Mouse (Mus musculus) adrenal gland, adult 8-10 months (tissue): Measurements from ENCODE around the gene Cluh. TPM values are rescaled to one million over a fixed set of nuclear protein-coding genes. Genes with fewer than 3 reads are reported as not detected.

Experiments used
- DNase-seq: peaks from one replicate; pipeline ENCODE4 v3.0.0; 2022
- total RNA-seq, 4 experiments: library from RNA; stranded (reverse); gene quantifications; 2 replicates each; pipeline ENCODE4 v1.2.4; 2022

Cluh gene
- total RNA-seq, 4 experiments from 2014 or later, result 198 to 241 (median 220) TPM

- DNase-seq, result no peak
Measured at GRCm38 (mm10) chr11:74675156-74675555, 25.9 kb downstream of the Cluh start.

GRCm38 (mm10) chr11:74692151-74692550 is 42.9 kb downstream of the Cluh start:
- DNase-seq, result no peak

GRCm38 (mm10) chr11:74699505-74699904 is 50.2 kb downstream of the Cluh start:
- no peak for DNase-seq

- no peak for DNase-seq
Measured at GRCm38 (mm10) chr11:74704068-74704467, 54.8 kb downstream of the Cluh start.

- DNase-seq, result no peak
Measured at GRCm38 (mm10) chr11:74708781-74709180, 59.5 kb downstream of the Cluh start.

- DNase-seq, result no peak
Measured at GRCm38 (mm10) chr11:74710671-74711070, 61.4 kb downstream of the Cluh start.

- no peak for DNase-seq
Measured at GRCm38 (mm10) chr11:74715971-74716525, 66.8 kb downstream of the Cluh start.

Other genes with a start within 250 kb of the Cluh start
- 10 to 100 TPM in 2 of 4 experiments, 1 to 10 TPM in 2; 8.2 to 19.6 (median 12.7) TPM for gene Rap1gap2, start 38.6 kb upstream of the Cluh start, total RNA-seq
- gene Ccdc92b, start 29.9 kb upstream of the Cluh start, total RNA-seq, result 1 to 10 TPM; 3.9 to 7.0 (median 4.5) TPM
- gene Pafah1b1, start 75.2 kb downstream of the Cluh start, total RNA-seq, result 100 to 1,000 TPM; 124 to 194 (median 185) TPM
- 10 to 100 TPM; 31.9 to 36.6 (median 33.9) TPM for gene Mettl16, start 121.3 kb downstream of the Cluh start, total RNA-seq
- gene Mnt, start 181.4 kb downstream of the Cluh start, total RNA-seq, result 10 to 100 TPM; 24.4 to 36.0 (median 27.1) TPM
- gene Sgsm2, start 247.6 kb downstream of the Cluh start, total RNA-seq, result 10 to 100 TPM; 29.2 to 30.5 (median 30.0) TPM
- gene Tsr1, start 248.6 kb downstream of the Cluh start, total RNA-seq, result 10 to 100 TPM; 40.9 to 45.4 (median 41.3) TPM